Mouse (Mus musculus): ENCODE data around the gene Ubtd2.

Gene Ubtd2

DNA sequence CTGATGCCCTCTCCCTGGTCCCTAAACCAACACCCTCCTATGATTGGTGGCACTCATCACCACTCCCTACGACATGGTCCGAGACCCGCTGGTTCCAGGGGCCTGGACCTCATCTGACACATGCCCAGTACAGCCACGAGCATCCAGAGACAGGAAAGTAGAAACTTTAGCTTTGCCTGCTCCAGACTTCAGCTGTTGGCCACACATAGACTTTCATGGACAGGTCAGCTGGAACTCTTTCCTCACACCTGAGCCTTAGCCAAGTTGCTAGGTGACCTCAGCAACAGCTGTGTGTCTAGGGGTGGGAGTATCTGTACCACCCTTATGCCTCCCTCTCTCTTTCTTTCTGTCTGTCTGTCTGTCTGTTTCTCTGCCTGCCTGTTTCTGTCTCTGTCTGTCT is 93.1 kb downstream of the Ubtd2 start:
- no peak for DNase-seq

DNA sequence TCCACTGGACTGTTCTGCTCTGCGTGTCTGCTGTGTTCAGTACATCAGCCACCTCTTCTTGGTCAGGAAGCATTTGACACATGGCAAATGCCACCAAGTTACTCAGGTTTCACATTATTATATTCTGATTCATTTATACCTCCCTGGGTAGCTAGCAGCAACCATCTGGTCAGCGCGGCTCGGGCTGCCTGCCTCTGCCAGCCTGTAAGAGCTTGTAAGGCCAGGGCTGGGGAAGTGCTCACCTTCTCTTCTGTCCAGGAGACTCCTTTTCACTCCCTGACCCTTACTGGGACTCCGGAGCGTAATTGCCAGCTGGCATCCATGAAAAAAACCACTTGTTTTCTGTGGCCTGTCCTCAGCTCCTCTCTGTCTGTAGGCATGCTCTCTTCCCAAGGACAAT is 94.1 kb downstream of the Ubtd2 start:
- DNase-seq = no peak

DNA sequence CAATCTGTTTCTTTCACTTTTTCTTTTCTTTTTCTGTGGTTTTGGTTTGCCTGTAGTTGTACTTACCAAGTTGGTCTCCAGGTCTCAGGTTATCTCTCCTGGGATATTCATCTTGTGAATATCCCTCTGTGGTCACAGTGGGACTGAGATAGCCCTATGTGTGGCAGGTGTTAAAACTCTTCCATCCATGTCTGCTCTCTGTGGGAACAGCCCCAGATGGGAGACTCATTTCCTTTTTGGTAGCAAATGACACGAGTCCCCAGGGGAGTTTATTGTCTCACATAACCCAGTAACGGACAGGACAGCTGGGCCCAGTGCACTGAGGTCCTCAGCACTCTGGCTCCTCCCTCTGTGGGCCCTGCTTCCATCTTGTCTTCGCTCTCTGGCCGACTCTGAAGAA is 94.9 kb downstream of the Ubtd2 start:
- DNase-seq = no peak

DNA sequence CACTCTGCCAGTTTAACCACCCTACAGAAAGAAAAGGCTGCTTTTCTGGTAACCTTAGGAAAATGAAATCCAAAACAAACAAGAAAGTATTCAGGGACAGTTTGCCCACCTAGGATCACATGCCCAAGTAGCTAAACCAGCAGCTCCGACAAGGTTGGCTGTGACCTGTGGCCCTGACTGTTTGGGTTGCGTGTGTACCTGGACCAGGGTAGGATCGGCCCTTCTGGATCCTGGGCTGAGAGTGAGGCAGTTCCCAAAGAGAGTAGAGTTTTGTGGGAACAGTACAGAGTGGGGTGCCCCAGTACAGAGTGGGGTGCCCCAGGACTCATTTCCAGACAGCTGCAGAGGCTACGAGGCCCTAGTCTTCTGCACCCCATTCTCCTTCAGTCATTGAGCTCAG is 95.9 kb downstream of the Ubtd2 start:
- DNase-seq = no peak

DNA sequence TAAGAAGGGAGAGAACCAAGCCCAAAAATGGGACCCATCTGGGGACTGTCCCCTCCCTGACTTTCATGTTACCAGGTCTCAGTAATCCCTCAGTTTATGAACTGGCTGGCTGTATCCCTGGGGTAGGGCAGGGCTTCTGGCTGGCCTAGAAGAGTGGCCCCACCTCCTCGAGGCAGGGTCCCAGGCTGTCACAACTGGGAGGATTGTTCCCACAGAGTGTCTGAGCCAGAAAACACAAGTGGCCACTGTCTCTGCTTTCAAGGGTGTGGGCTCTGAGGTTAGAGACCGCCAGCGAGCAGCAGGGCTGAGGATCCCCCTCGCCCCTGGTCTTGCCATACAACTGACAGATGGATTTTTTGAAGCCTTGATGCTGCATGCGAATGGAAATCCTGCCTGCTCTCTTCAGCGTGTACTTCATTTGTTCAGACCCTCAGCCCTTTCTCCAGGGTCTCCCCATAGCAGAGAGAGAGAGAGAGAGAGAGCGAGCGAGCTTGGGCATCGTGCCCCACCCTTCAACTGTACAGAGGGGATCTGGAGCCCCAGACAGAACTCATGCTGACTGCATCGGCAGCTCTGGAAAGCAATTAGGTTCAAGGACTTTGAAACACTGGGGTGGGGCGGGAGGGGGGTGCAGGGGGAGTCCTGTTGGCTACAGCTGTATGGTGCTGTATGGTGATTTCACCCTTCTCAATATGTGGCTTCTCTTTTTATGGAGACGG is 96.6 kb downstream of the Ubtd2 start:
- no peak for DNase-seq

DNA sequence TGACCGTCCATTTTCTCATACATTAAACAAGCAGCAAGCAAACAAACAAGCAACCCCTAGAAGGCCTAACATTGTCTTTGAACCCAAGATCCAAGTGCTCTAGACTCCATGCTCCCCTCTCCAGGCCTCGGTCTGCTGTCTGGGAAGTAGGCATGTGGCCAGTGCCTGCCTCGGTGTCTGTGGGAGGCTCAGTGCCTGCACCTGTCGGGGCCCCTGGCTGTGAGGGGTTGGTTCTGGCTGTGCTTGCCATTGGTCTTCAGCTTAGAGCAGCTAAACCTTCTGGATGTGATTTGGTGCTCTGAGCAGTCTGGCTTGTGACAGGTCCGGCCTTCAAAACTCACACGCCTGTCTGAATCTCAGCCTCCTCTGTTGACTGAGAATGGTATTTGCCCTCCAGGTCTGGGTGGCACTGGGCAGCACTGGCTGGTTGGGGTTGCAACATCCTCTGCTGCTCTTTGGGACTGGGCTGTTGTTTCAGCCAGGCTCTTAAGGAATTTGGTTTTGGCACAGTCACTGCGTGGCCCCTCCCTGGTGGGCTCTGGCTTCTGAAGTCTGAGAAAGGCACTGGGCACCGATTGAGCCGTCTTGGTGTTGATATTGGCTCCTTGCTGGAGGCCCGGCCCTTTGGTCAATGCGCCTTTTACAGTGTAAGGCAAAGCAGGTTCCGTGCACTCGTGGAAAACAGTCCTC is 97.4 kb downstream of the Ubtd2 start:
- peak; percentile 42 for DNase-seq

DNA sequence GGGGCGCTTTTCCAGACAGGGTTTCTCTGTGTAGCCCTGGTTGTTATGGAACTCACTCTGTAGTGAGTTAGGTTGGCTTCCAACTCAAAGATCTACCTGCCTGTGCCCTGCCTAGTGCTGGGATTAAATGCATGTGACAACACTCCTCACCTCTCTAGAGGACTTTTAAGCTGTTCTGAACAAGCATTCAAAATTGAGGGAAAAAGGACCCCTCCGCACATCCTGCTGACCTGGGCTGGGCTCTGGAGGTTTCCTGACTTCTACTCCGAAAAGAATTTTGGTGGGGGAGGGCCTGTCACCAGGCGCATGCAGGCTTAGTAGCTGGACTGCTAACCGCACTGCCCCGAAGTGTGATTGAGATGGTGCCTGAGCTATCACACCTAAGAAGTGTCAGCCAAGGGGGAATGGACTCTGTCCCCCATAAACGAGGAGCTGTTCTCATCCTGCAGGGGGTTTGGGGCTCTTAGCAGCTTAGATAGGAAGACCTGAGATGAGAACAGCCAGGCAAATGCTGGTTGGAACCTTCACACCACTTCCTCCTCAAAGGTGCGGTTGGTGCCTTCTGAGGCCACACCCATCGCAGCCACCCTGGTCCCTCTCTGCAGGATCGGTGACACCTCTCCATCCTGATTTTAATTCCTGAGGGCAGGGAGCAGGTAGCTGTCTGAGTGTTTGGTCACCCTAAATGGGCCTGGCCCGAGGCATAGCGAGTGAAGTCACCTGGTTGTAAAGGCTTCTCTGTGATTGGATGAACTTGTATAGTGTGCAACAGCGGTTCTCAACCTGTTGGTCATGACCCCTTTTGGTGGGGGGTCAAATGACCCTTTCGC is 98.4 kb downstream of the Ubtd2 start:
- no peak for DNase-seq

DNA sequence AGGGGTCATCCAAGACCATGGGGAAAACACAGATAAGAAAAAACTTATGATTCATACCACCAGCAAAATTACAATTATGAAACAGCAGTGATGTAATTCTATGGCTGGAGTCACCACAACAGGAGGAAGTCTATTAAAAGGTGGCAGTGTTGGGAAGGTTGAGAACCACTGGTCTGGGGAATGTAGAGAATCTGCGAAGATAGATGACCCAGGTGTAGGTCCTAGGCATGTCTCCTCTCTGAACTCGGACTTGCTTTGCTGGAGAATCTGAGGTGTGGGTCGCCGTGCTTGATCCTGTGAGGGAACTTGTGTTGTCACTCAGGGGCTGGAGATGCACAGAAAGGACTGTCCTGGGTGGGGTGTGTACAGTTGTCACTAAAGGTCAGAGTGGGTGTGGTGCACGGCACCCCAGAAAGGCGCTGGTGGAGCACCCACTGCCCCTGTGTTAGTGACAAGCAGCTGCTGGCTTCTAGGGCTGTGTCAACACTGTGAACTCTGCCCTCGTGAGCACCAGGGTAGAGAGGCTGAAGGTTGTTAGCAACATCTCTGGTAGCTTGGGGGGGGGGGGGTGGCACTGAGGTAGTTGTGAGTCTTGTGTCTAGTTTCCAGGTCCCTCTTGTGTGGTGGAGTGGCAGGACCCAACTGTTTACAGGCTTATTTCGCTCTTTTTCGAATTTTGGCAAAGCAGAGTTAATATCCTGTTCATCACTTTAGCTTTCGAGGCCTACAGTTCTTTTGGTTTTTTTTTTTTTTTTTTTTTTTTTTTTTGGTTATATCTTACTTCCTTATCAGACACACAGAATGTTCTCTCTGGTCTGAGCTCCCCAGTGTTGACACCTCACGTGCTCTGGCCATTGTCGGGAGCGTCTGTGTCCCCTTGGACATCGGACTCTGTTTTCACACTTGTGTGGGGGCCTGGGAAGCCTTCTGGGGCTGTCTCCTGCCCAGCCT is 99.2 kb downstream of the Ubtd2 start:
- DNase-seq = no peak

DNA sequence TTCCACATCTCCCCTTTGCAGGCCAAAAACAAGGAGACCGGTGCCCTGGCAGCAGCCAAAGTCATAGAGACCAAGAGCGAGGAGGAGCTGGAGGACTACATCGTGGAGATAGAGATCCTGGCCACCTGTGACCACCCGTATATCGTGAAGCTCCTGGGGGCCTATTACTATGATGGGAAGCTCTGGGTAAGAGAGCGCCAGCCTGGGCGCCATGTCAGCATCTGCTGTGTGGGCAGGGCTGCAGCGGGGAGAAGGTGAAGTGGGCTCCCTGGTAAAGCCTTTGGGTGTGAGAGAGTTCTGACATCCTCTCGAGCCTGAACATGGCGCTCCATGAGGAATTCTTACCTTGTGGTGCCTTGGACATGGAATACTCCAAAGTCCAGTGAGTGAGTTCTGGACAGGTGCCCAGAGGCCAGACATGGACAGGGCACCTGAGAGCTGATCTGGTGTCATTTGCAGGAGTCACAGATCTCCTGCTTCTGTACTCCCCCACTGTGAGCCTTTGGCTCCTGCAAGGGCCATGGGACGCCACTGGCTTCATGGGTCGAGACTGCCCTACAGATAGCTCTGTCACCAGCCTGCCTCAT is 100.0 kb downstream of the Ubtd2 start:
- DNase-seq = no peak

DNA sequence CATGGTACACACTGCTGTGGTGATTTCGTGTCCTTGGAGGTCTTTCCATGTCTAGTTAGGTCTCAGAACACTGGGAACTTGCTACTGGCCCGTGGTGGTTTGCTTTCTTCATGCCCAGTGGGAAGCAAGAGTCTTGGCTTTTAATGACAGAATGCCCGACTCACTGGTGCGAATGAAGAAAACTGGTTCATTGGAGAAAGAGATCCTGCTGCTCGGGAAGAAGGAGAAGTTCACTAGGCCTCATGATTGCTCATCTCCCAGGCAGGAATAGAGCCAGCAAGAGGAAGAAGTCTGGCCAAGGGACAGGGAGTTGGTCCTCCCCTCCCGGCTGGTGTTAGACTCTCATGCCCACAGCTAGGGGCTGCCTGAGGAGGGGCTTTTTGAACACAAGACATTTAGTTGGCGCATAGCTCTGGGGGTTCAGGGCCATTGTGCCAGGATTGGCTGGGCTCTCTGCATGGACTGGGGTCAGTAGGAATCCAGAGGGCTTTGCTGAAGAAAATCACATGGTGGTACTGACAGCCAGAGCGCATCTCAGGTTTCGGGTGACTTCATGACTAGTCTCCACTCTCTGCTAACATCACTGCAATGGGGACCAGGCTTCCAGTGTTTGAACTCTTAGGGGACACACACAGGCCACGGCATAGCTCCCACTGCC is 101.3 kb downstream of the Ubtd2 start:
- DNase-seq = no peak

DNA sequence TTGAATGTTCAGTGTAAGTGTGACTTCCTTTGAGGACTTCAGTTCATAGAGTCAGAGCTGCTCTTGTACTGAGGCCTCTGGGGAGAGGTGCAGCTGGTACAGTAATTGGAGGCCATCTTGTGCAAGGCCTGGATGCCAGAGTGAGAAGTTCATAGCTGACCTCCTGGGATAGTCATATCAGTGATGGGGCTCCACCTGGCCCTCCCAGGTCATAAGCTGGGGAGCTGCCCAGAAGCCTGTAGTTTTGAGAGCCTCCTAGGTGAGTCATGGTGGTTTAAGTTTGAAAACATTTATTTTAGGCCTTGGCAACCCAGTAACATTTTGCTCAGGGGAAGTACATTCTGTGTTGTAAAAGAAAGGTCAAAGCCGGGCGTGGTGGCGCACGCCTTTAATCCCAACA is 102.9 kb downstream of the Ubtd2 start:
- DNase-seq = no peak

DNA sequence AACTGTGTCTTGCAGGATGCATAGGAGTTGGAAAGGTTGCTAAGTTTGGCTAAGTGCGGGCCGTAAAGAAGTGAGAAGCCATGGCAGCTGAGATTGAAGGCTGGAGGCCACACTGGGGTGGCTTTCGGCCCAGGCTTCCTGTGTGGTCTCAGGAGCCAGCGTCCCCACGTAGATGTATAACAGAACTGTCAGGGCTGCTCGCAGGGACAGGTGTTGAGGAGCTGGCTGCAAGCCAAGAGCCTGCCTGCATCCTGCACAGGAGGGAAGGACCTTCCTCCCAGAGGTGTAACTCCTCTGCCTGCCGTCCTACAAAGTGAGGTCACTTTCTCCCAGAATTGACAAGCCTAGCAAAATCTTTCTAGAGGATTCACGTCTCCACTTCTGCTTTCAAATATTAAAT is 103.5 kb downstream of the Ubtd2 start:
- DNase-seq = no peak

DNA sequence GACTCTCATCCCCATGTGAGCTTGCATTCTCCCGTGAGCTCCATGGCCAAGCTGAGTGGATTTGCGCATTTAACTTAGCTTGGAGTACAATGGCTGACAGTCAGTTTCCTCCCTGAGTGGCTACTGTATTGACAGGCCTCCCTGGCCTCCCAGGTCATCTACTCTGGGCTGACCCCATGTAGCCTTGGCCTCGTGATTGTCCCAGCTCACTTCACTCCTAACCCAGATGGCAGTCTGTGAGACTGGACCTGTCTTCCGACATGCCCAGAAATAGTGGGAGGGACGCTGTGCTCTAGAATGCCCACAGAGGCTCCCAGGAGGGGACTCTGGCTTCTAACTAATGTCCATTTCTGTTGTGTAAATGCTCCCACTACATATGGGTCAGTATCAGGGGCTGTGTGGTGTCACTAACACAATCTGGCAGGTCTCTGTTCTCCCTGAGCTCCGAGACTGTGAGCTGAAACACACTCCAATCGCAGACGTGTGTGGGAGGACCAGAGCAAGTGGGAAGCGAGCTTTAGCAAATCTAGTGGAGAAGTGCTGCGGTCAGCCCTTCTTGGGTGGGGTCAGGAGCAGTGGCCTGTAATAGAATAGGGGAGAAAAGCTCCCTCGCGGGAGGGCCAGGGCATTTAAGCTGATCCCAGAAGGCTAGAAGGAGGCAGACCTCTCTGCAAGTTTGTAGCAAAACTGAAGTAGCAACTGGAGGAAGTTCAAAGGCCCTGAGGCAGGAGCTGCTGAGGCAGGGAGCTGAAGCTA is 105.0 kb downstream of the Ubtd2 start:
- no peak for DNase-seq

DNA sequence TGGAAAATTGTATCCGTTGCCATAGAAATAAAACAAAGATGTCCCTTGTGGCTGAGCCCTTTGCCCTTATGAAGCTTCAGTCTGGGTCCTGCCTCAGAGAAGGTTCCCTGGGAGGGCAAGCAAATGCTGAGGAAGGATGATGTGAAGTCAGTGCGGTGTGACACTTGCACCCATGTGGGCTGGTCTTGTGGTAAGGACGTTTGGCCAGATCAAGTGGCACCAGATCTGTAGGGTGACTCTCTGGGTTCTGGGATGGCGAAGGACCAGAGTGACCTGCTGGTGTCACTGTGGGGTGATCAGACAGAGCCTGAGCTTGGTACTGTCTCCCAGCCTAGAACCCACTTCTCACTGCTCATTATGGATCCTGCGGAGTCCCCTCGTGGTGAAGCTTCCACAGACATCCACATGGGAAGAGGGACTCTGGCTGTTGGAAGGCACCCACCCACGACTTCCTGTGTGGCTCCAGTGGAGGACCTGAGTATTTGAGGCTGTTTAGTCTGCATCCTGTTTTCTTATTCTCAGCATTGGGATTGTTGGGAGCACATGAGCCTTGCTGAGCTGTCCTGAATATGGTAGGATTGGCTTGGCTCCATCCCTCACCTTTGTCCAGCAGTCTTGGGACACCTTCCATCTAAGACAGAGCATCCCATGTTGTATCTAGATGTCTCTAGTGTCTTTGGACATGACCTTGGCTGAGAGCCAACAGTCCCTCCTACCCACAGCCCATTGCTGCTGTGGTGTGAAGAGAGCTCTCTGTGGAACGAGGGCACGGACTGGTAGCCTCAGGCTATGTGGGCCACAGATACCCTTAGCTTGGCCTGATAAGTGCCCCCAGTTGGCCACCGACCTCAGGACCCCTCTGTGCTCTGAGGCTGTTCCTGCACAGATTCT is 106.5 kb downstream of the Ubtd2 start:
- peak; percentile 17 for DNase-seq

DNA sequence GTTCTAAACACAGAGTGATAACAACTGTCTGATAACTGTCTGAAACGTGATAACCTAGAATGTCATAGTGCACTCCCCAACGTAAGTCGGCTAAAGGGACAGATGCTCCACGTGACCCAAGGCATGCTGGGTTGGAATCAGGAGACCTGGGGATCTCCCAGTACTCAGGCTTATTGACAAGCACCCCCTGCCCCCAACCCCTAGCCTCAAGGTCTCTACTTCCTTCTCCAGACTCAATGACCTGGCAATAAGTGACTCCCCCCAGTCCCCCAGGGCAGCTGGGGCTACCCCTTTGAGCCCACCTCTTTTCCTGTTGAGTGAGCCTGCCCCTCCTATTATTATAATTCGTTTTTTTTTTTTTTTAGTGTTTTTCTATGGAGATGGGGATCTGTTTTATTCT is 107.5 kb downstream of the Ubtd2 start:
- no peak for DNase-seq

DNA sequence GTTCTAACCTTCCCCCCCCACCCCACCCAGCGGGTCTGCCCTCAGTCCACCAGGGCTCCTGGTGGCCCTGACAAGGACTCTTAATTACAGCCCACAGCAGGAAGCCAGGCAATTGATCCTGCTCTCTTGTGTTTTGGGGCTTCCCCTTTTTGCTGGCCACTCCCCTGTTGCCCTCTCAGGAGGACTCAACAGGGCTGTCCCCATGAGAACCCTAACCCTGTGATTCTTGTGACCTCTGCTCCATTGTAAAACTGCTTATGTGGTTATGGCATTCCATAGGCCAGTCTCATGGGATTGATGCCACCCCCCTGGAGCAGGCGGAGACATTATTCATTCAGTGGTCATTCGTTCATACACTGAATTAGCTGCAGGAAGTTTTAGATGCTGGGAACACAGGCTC is 108.5 kb downstream of the Ubtd2 start:
- DNase-seq = no peak

DNA sequence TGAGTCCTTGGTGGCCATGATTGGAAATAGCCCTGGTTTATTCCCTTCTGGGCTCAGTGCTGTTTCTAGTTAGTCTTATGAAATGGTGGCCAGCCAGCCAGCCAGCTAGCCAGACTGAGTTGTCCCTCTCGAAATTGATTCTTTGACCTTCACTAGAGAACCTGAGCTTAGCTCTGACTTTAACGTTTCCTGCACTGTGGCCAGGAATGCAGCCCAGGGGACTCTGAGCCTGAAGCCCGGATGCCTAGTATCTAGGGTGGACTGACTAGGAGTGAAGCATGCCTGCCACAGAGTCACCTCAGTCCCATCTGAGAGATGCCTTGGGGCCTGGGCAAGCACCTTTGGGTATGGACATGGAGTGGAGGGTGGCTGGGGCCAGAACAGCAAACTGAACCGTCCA is 109.5 kb downstream of the Ubtd2 start:
- DNase-seq = no peak

DNA sequence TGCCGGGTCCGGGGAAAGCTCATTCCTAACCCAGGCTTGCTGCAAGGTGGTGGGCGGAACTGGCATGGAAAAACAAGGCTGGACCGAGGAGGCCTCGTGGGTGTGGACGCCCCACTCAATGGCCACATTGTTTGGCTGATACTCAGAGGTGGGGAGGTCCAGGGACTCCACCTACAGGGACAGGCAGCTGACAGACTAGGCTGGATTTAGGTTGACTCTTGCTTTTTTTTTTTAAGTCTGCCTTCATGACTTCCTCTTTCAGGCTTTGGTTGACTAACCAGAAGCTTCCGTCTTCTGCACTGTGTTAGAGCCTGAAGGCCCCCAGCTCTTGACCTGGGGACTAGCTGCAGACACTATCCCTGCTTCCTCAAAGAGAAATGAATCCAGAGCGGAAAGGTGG is 109.9 kb downstream of the Ubtd2 start:
- no peak for DNase-seq

DNA sequence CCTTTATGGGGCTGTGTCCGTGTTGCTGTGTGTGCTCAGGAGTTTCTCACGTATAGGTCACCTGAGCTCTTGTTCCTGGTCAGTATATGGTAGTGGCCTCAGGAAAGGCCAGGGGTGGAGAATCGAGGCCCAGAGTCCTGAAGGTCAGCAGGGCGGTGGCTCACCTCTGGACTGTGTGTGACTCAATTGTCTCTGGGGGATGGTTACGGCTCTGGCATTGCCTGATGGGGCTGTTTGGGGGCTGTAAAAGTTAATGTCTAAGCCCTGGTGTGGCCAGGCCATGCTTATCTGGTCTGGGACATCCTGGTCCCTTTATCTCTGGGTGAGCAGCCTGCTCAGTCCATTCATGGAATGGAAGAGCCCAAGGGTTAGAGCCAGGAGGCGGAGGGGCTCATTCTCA is 111.0 kb downstream of the Ubtd2 start:
- DNase-seq = no peak
